Mouse (Mus musculus) adipose tissue, adult 10 weeks (tissue): Measurements from ENCODE around the gene Triml1. TPM values are rescaled to one million over a fixed set of nuclear protein-coding genes. Genes with fewer than 3 reads are reported as not detected.

Source experiments
- polyA plus RNA-seq: library from polyadenylated mRNA; stranded (reverse); fragments of 350-450 nt; fragmentation: Illumina TruSeq; extraction: RNeasy Lipid Tissue Mini Kit (QIAGEN cat#74804); gene quantifications from one replicate; pipeline ENCODE4 v1.2.3, GENCODE M21; 2014; ENCODE audit warnings: low read depth, low replicate concordance

Triml1 gene
- polyA plus RNA-seq = 1.1 TPM

DNA sequence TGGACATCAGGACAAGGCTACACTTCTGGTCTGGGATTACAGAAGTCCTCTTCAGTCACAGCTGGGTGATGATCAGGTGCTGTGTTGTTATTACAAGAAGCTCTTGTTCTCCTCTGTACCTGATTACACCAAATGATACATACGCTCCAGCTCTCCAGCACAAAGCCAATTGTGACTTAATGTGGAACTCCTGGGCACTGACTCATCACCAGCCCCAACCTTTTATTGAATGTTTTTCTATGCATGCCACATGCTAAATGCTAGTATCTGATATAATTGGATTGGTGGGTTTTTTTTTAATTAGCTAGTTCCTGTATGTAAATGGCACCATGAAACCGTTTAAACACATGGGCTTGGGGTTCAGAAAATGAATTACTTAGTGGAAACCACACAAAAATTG lies at the start of gene Triml1:
TSS of gene Triml1 (minus strand) at position 101 of the 400 bp plus-strand sequence.

DNA sequence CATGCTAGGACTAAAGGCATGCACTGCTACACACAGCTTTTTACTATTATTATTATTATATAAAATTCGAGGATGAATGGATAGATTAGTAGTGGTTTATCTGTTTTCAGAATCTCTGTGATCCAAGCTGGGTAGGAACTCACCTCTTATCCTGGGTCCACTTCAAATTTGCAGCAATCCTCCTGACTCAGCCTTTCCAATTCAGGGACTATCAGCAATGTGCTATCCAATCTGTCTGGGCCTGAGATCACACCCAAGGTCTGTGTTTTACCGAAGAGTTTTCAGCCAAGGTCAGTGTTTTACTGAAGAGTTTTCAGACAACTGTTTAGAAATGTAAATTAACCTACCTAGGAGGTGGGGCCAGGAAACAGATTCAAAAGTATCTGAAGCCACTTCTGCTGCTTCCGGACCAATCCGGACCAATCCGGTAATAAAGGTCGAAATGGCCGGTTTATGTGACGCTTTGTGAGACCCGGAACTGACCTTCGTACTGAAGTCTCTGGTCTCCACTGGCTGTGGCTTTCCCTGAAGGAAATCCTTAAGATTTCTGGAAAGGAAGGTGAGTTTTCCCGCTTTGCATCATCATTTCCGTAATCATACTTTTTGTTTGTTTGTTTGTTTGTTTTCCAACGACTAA lies 38.9 kb upstream of the Triml1 start, which contains the start of gene Triml2:
TSS of gene Triml2 (plus strand) at position 488 of the 637 bp plus-strand sequence.

Other genes with a start within 250 kb of the Triml1 start
- gene Triml2, start 39.1 kb upstream of the Triml1 start, polyA plus RNA-seq = not detected
- not detected for gene Zfp42, start 165.5 kb upstream of the Triml1 start, polyA plus RNA-seq